24 mouse cellular contexts compared by ENCODE assay signal in the genomic region with DNA sequence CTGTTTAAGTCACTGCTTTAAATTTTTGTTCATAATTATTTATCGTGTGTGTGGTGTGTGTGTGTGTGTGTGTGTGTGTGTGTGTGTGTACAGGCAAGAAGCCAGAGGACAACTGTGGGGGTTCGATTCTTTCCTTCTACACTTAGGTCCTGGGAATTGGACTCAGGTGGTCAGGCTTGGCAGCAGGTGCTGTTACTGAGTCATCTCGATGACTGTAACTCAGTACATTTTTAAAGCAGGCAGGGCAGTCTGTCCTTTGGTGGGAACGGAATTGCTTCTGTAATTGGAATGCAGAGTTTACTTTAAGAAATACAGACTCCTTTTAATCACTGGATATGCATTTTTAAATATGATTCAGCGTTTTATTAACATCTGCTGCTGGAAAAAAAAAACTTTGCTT. TPM values are rescaled to one million over a fixed set of nuclear protein-coding genes. Genes with fewer than 3 reads are reported as not detected.
DNase-seq lines count a peak whose midpoint lies in the region; ATAC-seq and TF ChIP-seq lines count a peak whose summit lies in the region.
"Had no signal": no experiment of that assay in that cellular context is flagged by ENCODE, and none has a peak within 500 bp of the region (broad histone marks: within the 10 kb centered on the region; RNA-seq: fewer than 3 reads in every experiment).

No protein-coding gene starts in this region.

- H3K4me3 ChIP-seq in heart, embryonic 15.5 days = no peak overlapping the region
- no peak overlapping the region for H3K4me3 ChIP-seq in myocyte
- H3K4me3 ChIP-seq in kidney, adult 2 months (ENCODE audit: insufficient read depth, low read depth, low read length) = no peak overlapping the region
- H3K4me3 ChIP-seq: embryonic facial prominence, embryonic 12.5 days; embryonic facial prominence, embryonic 15.5 days; erythroblast, embryonic 14.5 days; forebrain, embryonic 10.5 days; forebrain, embryonic 13.5 days had no signal

- ATAC-seq in heart, embryonic 15.5 days (replicated peaks; ENCODE audit: insufficient number of reproducible peaks, insufficient read depth, low FRiP score, low read depth) = no peak
- no peak for ATAC-seq in megakaryocyte, adult 5-6 weeks (ENCODE audit: poor library complexity, severe bottlenecking)
- ATAC-seq: activated CD4-positive, CD25-positive, alpha-beta regulatory T cell, adult 4 months; CD4-positive, CD25-positive, alpha-beta regulatory T cell, adult 4 months; forebrain, embryonic 13.5 days; forebrain, embryonic 16.5 days; hindbrain, postnatal 0 days; inflammation-experienced regulatory T-cells, adult 6 months; intestine, embryonic 16.5 days had no signal

- no peak overlapping the region for H3K4me2 ChIP-seq in heart, embryonic 15.5 days
- peak overlapping the region; percentile 53 for H3K4me2 ChIP-seq in myocyte (ENCODE audit: low read depth)
- H3K4me2 ChIP-seq: embryonic facial prominence, embryonic 12.5 days; embryonic facial prominence, embryonic 15.5 days; forebrain, embryonic 13.5 days; heart, embryonic 11.5 days; hindbrain, embryonic 14.5 days had no signal

- no peak overlapping the region for H3ac ChIP-seq in myocyte (ENCODE audit: control insufficient read depth, insufficient read length)

- WGBS in heart, embryonic 15.5 days = 86% methylated on average over 5 of the region's 5 CpGs
- 78% methylated on average over 5 of the region's 5 CpGs for WGBS in kidney, adult 2 months

- peaks cover 76% of the 10 kb centered on the region for H3K79me2 ChIP-seq in myocyte (ENCODE audit: control insufficient read depth, insufficient read depth)

- H3K4me1 ChIP-seq in heart, embryonic 15.5 days (replicated peaks) = peaks cover 47% of the 10 kb centered on the region
- H3K4me1 ChIP-seq in kidney, adult 2 months (ENCODE audit: control insufficient read depth, insufficient read depth, low read length) = no peaks in the 10 kb centered on the region

- H3K27ac ChIP-seq in heart, embryonic 15.5 days = peak overlapping the region; percentile 44; the same call in 1 of the 2 replicates
- H3K27ac ChIP-seq in kidney, adult 2 months (ENCODE audit: insufficient read depth, low read depth, low read length) = no peak overlapping the region
- H3K27ac ChIP-seq: embryonic facial prominence, embryonic 12.5 days; embryonic facial prominence, embryonic 15.5 days; forebrain, embryonic 10.5 days; forebrain, embryonic 13.5 days; hindbrain, embryonic 14.5 days; hindbrain, postnatal 0 days had no signal

- peaks cover 9% of the 10 kb centered on the region for H3K36me3 ChIP-seq in heart, embryonic 15.5 days
- H3K36me3 ChIP-seq in myocyte (ENCODE audit: control insufficient read depth, insufficient read depth) = peaks cover 18% of the 10 kb centered on the region
- H3K36me3 ChIP-seq in kidney, adult 2 months (ENCODE audit: control insufficient read depth, insufficient read depth, low read length) = no peaks in the 10 kb centered on the region
- H3K36me3 ChIP-seq: embryonic facial prominence, embryonic 12.5 days had no signal

- TF ChIP-seq CTCF in kidney, adult 2 months (conservative IDR thresholded peaks at IDR 0.05; ENCODE audit: insufficient read depth, insufficient read length, low read depth, low read length) = no peak

- intact Hi-C loops in heart, postnatal 14 days (cut with DNase I) = no loop called here

- H3K27me3 ChIP-seq in heart, embryonic 15.5 days = no peaks in the 10 kb centered on the region
- H3K27me3 ChIP-seq in myocyte (ENCODE audit: control insufficient read depth, insufficient read depth, insufficient read length) = no peaks in the 10 kb centered on the region
- no peaks in the 10 kb centered on the region for H3K27me3 ChIP-seq in kidney, adult 2 months (replicated peaks; ENCODE audit: control insufficient read depth, insufficient read depth, low read length)
- H3K27me3 ChIP-seq: embryonic facial prominence, embryonic 12.5 days; embryonic facial prominence, embryonic 15.5 days; forebrain, embryonic 13.5 days had no signal

- no peak overlapping the region for H3K9ac ChIP-seq in heart, embryonic 15.5 days
- H3K9ac ChIP-seq: embryonic facial prominence, embryonic 12.5 days; embryonic facial prominence, embryonic 15.5 days; forebrain, embryonic 13.5 days; hindbrain, embryonic 14.5 days had no signal

- H3K9me3 ChIP-seq in heart, embryonic 15.5 days (replicated peaks) = no peaks in the 10 kb centered on the region
- H3K9me3 ChIP-seq: embryonic facial prominence, embryonic 12.5 days; embryonic facial prominence, embryonic 15.5 days; forebrain, embryonic 13.5 days had no signal

- no peak for DNase-seq in heart, postnatal 14 days
- DNase-seq in 3T3-L1 (ENCODE audit: low read depth, low spot score) (peak; percentile 82), NIH3T3 (ENCODE audit: low read depth) (peak; percentile 66)
- DNase-seq in kidney, adult 2 months = no peak
- DNase-seq in left cerebral cortex, adult 8-10 months (ENCODE audit: low spot score in 2 of 2) = no peak
- DNase-seq: B cell, adult 2 months; cerebellum, adult 11-12 months; cerebellum, adult 9-10 months had no signal

- TF ChIP-seq POLR2A in myocyte (IDR thresholded peaks at IDR 0.05; ENCODE audit: insufficient read length, low read depth) = no peak
- no peak for TF ChIP-seq POLR2A in kidney, adult 2 months (IDR thresholded peaks at IDR 0.05; ENCODE audit: low read depth, low read length)

TF ChIP-seq in myocyte, 11 proteins besides CTCF, POLR2A, EP300 and RAD21:
- TF ChIP-seq MYOG (IDR thresholded peaks at IDR 0.05; ENCODE audit: control insufficient read depth in 1 of 3, insufficient read depth in 1 of 3, insufficient read length in 2 of 3, low read depth in 2 of 3) (peak in 1 of 3 experiments; percentile 30), SRF (IDR thresholded peaks at IDR 0.05; ENCODE audit: control insufficient read depth, insufficient read length, low read depth) (no peak), MYOD1 (IDR thresholded peaks at IDR 0.05; ENCODE audit: control insufficient read depth in 1 of 3, insufficient read length in 2 of 3, low read depth in 2 of 3) (peak in 1 of 3 experiments; percentile 51), E2F4 (IDR thresholded peaks at IDR 0.05; ENCODE audit: insufficient read depth) (no peak), REST (IDR thresholded peaks at IDR 0.05; ENCODE audit: insufficient read depth, insufficient read length) (no peak), USF1 (IDR thresholded peaks at IDR 0.05; ENCODE audit: low read depth) (no peak)

RNA-seq across cellular contexts. Expression of gene Map3k20, which starts 22.9 kb away (rescaled TPM):
- 46.4 and 47.4 TPM in 2 replicates for polyA plus RNA-seq in heart, embryonic 15.5 days (2015; fragmentation: Nextera tagmentation; extraction: Ambion mirVana)
- 100 to 1,000 TPM; 220 to 230 TPM for total RNA-seq in heart, postnatal 14 days (2021)
- polyA plus RNA-seq in myocyte (2012; fragmentation: generic; extraction: Trizol) = 13.7 TPM
- polyA plus RNA-seq in kidney, adult 2 months (2012; rRNA removed) = 7.0 and 8.3 TPM in 2 replicates
- total RNA-seq in megakaryocyte, adult 5-6 weeks (2015) = 43.8 and 47.9 TPM in 2 replicates
- 34.8 and 40.2 TPM in 2 replicates for total RNA-seq in megakaryocyte, adult 5-6 weeks (2017)
- 10 to 100 TPM in 2 of 4 experiments, 1 to 10 TPM in 2; 8.7 to 13.5 (median 10.0) TPM for total RNA-seq in left cerebral cortex, adult 8-10 months (2022)

Comparison
In these comparisons a context has a peak if more than half of its experiments do, and no peak if none do; other contexts are left out.
1. DNase-seq: peak in 3T3-L1 (single experiment) and NIH3T3 (single experiment); none in heart, postnatal 14 days (0 of 2), kidney, adult 2 months (single experiment) and left cerebral cortex, adult 8-10 months (0 of 2).
2. RNA of gene Map3k20, which starts 22.9 kb away (total RNA-seq): 220 to 230 TPM in heart, postnatal 14 days; 34.8 to 47.9 TPM in megakaryocyte, adult 5-6 weeks and 8.7 to 13.5 TPM in left cerebral cortex, adult 8-10 months; every median in the first group is over 4 times any median in the second.